Mouse (Mus musculus): ENCODE measurements around the gene Bcam.
A peak's percentile ranks its signal among the peaks of the same experiment; 100 is the strongest.

DNA sequence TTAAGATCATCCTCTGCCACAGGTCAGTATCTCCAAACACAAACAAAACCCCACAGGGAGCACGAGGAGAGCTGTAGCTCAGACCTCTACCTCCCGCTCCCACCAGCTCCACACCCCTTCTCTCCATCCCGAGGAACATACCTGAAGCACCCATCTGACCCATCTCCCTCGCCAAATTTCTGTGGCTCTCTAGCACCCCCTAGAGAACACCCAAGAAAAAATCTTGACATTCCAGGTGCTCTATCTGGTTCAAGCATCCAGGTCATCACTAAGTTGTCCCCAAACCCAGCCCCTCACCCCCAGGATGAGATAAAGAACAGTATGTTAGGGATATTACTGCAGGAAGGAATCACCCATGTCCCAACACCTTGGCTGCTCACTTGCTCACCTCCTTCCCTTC lies 57.6 kb downstream of the Bcam start:
- peak; percentile 36 to 62 (median 56) for TF ChIP-seq CTCF (IDR thresholded peaks at IDR 0.05 in 2 of 3, conservative IDR thresholded peaks at IDR 0.05 in 1 of 3; ENCODE audit: control insufficient read depth in 1 of 3, insufficient read depth in 1 of 3, low read depth in 2 of 3, low read length in 3 of 3, poor library complexity in 1 of 3, severe bottlenecking in 1 of 3)
- no peak for TF ChIP-seq EP300 (IDR thresholded peaks at IDR 0.05; ENCODE audit: low read depth in 1 of 2, low read length in 2 of 2)
- no peak for TF ChIP-seq HCFC1 (IDR thresholded peaks at IDR 0.05; ENCODE audit: low read depth, low read length)
- TF ChIP-seq ZNF384 (IDR thresholded peaks at IDR 0.05; ENCODE audit: low read depth, low read length) = no peak
